Mouse (Mus musculus): ENCODE results near the gene Dnm1. TPM values are rescaled to one million over a fixed set of nuclear protein-coding genes. Genes with fewer than 3 reads are reported as not detected.

Dnm1 gene
- polyA plus RNA-seq, 1 experiment from 2014 or later: 31.9 TPM

DNA sequence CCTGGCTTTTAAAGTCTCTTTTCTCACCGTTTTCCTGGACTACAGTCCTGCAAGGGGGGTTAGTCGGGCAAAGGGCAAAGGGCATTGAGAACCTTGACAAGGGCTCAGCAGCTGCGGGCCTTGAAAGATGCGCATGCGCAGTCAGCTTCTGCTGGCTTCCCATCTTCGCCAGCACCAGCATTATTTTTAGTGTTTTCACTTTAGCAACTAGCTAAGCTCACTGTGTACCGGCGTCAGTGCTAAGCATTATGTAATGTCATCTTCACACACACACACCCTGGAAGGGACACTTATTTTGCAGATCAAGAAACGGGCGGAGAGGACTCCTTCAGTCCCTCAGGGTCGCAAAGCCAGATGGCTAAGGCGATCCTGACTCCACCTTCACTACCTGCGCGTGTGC is 7.6 kb upstream of the Dnm1 start:
- Histone ChIP-seq H3K9ac (peak overlapping the region; percentile 66; the same call in 1 of the 2 replicates), H3K4me3 (peak overlapping the region; percentile 38), H3K27ac (no peak overlapping the region), H3K9me3 (no peaks in the 10 kb centered on the region), H3K36me3 (peaks cover 16% of the 10 kb centered on the region), H3K27me3 (peaks cover 9% of the 10 kb centered on the region), H3K4me2 (peak overlapping the region; percentile 73), H3K4me1 (peaks cover 26% of the 10 kb centered on the region)
- ATAC-seq (ENCODE audit: insufficient number of reproducible peaks, insufficient read depth, low FRiP score, low TSS enrichment, low read depth): no peak
- WGBS: 4% methylated on average over 14 of the region's 14 CpGs

DNA sequence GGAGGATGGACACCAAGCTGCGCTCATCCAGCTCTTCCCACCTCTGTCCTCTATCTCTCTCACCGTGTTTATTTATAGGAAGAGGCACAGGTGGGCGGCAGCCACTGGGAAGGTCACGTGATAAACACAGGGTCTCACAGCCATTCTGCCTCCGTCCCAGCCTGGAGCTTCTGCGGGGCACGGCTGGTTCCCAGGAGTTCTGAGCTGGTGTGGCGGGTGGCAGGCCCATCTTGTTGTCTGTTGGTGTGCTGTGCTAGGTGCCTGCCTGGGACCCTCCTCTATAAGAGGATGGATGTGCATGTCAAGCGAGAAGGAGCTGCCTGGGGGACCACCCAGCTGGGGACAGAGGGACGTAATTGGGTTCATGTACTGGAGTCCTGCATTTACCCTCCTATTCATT is 5.2 kb upstream of the Dnm1 start:
- ATAC-seq (ENCODE audit: insufficient number of reproducible peaks, insufficient read depth, low FRiP score, low TSS enrichment, low read depth): no peak
- peaks cover 9% of the 10 kb centered on the region for H3K27me3 ChIP-seq
- no peak overlapping the region for H3K4me3 ChIP-seq
- WGBS: 72% methylated on average over 10 of the region's 10 CpGs
- peaks cover 21% of the 10 kb centered on the region for H3K4me1 ChIP-seq
- peak overlapping the region; percentile 44; the same call in 1 of the 2 replicates for H3K9ac ChIP-seq
- H3K4me2 ChIP-seq: no peak overlapping the region
- no peak overlapping the region for H3K27ac ChIP-seq
- H3K36me3 ChIP-seq: no peaks in the 10 kb centered on the region
- H3K9me3 ChIP-seq: no peaks in the 10 kb centered on the region

DNA sequence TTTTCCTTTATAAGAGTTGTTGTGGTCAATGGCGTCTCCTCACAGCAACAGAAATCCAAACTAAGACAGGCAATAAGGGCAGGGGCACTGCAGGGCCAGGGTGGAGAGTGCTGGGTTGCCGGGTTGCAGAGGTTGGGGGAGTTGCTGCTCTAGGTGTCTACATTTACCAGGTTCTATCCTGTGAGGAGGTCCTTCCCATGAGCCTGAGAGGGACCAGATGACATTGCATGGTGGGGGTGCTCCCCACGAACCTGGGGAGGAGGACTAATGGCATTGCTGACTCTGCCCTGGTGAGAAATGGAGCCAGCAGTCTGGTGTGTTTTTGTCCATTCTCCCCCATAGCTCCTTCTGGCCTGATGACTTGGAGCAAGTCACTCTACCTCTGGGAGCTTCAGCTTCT is 4.6 kb upstream of the Dnm1 start:
- H3K9ac ChIP-seq: 0 out of 2 replicates have a peak overlapping the region, but pooled peaks have one; percentile 21
- peaks cover 9% of the 10 kb centered on the region for H3K27me3 ChIP-seq
- WGBS: 85% methylated on average over 3 of the region's 3 CpGs
- H3K4me3 ChIP-seq: no peak overlapping the region
- peaks cover 22% of the 10 kb centered on the region for H3K4me1 ChIP-seq
- no peaks in the 10 kb centered on the region for H3K9me3 ChIP-seq
- H3K36me3 ChIP-seq: no peaks in the 10 kb centered on the region
- ATAC-seq (ENCODE audit: insufficient number of reproducible peaks, insufficient read depth, low FRiP score, low TSS enrichment, low read depth): no peak
- no peak overlapping the region for H3K4me2 ChIP-seq
- no peak overlapping the region for H3K27ac ChIP-seq

DNA sequence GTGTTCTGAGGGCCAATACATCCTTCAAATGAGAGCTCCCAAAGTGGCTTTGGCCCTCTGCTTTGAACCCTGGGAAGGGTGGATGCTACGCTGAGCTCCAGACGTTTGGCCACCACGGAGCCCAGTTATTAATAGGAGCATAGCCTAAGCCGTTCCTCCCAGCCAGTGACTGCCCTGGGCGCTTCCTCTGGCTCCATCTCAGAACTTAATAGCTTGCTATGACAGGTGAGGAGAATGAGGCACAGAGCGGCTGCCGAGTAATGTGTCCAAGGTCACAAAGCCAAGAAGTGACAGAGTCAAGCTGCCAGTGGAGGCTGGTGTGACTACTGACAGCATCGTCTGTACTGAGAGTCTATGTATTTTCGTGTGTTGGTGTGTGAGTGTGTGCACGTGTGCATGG is 3.1 kb upstream of the Dnm1 start:
- Histone ChIP-seq H3K4me3 (no peak overlapping the region), H3K4me2 (no peak overlapping the region), H3K36me3 (no peaks in the 10 kb centered on the region), H3K9me3 (no peaks in the 10 kb centered on the region), H3K4me1 (peaks cover 23% of the 10 kb centered on the region), H3K27ac (no peak overlapping the region), H3K27me3 (peaks cover under 1% of the 10 kb centered on the region), H3K9ac (no peak overlapping the region)
- WGBS: 71% methylated on average over 10 of the region's 10 CpGs
- ATAC-seq (ENCODE audit: insufficient number of reproducible peaks, insufficient read depth, low FRiP score, low TSS enrichment, low read depth): no peak

- Histone ChIP-seq H3K27me3 (no peaks in the 10 kb centered on the region), H3K4me1 (peaks cover 34% of the 10 kb centered on the region), H3K9ac (no peak overlapping the region), H3K9me3 (no peaks in the 10 kb centered on the region), H3K4me3 (no peak overlapping the region), H3K4me2 (no peak overlapping the region), H3K36me3 (peaks cover 6% of the 10 kb centered on the region), H3K27ac (no peak overlapping the region)
- WGBS: 87% methylated on average over 3 of the region's 3 CpGs
- no peak for ATAC-seq (ENCODE audit: insufficient number of reproducible peaks, insufficient read depth, low FRiP score, low TSS enrichment, low read depth)
Observed at GRCm38 (mm10) chr2:32354336-32354895, 1.3 kb upstream of the Dnm1 start.

GRCm38 (mm10) chr2:32353836-32354235 is 698 bp upstream of the Dnm1 start:
- WGBS: 64% methylated on average over 6 of the region's 6 CpGs
- H3K36me3 ChIP-seq: peaks cover 10% of the 10 kb centered on the region
- no peak for ATAC-seq (ENCODE audit: insufficient number of reproducible peaks, insufficient read depth, low FRiP score, low TSS enrichment, low read depth)
- no peak overlapping the region for H3K27ac ChIP-seq
- H3K9ac ChIP-seq: no peak overlapping the region
- H3K4me1 ChIP-seq: peaks cover 38% of the 10 kb centered on the region
- H3K4me3 ChIP-seq: peak overlapping the region; percentile 78
- H3K27me3 ChIP-seq: no peaks in the 10 kb centered on the region
- peak overlapping the region; percentile 78; the same call in 1 of the 2 replicates for H3K4me2 ChIP-seq
- no peaks in the 10 kb centered on the region for H3K9me3 ChIP-seq

- Histone ChIP-seq H3K4me1 (peaks cover 42% of the 10 kb centered on the region), H3K9me3 (no peaks in the 10 kb centered on the region), H3K27me3 (no peaks in the 10 kb centered on the region), H3K27ac (peak within 1 kb of the TSS; percentile 89), H3K36me3 (peaks cover 18% of the 10 kb centered on the region), H3K4me3 (peak within 1 kb of the TSS; percentile 78), H3K9ac (peak within 1 kb of the TSS; percentile 91), H3K4me2 (peak within 1 kb of the TSS; percentile 78)
- no peak for ATAC-seq (ENCODE audit: insufficient number of reproducible peaks, insufficient read depth, low FRiP score, low TSS enrichment, low read depth)
- 2% methylated on average over 29 of the region's 52 CpGs for WGBS
Observed at GRCm38 (mm10) chr2:32352151-32353006, 759 bp downstream of the Dnm1 start, which contains the start of gene Ciz1. Gene Ciz1, plus strand, starts transcription at chr2:32352327.

DNA sequence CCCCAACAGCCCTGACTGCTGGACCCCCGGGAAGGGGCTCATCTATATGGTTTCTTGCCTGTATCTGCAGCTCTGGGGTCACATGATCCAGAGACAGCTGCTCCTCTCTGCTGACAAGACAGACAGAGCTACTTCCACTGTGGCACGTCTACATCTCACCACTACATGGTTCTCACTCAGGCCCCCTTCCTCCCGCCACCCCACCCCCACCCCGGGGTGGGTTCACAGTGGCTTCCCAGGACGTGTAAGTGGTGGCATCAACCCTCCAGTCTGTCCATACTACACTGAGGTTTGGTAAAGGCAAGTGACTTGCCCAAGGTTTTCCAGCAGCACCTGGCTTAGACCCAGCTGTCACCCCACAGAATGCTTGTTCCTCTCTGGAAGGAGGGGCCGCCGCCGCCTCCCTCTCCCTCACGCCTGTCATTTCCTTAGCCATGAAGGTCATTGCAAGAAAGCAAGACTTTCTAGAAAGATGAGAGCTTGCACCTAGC is 1.6 kb downstream of the Dnm1 start:
- Histone ChIP-seq H3K4me2 (peak overlapping the region; percentile 78), H3K27me3 (no peaks in the 10 kb centered on the region), H3K9me3 (no peaks in the 10 kb centered on the region), H3K27ac (peak overlapping the region; percentile 89; the same call in 1 of the 2 replicates), H3K36me3 (peaks cover 26% of the 10 kb centered on the region), H3K9ac (peak overlapping the region; percentile 91), H3K4me1 (peaks cover 42% of the 10 kb centered on the region), H3K4me3 (peak overlapping the region; percentile 78)
- 43% methylated on average over 9 of the region's 9 CpGs for WGBS
- no peak for ATAC-seq (ENCODE audit: insufficient number of reproducible peaks, insufficient read depth, low FRiP score, low TSS enrichment, low read depth)

GRCm38 (mm10) chr2:32350471-32351051 is 2.6 kb downstream of the Dnm1 start:
- H3K27me3 ChIP-seq: no peaks in the 10 kb centered on the region
- H3K27ac ChIP-seq: no peak overlapping the region; the same call in 1 of the 2 replicates
- H3K9ac ChIP-seq: peak overlapping the region; percentile 91
- ATAC-seq (ENCODE audit: insufficient number of reproducible peaks, insufficient read depth, low FRiP score, low TSS enrichment, low read depth): no peak
- H3K4me2 ChIP-seq: peak overlapping the region; percentile 78
- no peaks in the 10 kb centered on the region for H3K9me3 ChIP-seq
- 47% methylated on average over 13 of the region's 13 CpGs for WGBS
- peaks cover 27% of the 10 kb centered on the region for H3K36me3 ChIP-seq
- H3K4me3 ChIP-seq: no peak overlapping the region
- peaks cover 42% of the 10 kb centered on the region for H3K4me1 ChIP-seq

DNA sequence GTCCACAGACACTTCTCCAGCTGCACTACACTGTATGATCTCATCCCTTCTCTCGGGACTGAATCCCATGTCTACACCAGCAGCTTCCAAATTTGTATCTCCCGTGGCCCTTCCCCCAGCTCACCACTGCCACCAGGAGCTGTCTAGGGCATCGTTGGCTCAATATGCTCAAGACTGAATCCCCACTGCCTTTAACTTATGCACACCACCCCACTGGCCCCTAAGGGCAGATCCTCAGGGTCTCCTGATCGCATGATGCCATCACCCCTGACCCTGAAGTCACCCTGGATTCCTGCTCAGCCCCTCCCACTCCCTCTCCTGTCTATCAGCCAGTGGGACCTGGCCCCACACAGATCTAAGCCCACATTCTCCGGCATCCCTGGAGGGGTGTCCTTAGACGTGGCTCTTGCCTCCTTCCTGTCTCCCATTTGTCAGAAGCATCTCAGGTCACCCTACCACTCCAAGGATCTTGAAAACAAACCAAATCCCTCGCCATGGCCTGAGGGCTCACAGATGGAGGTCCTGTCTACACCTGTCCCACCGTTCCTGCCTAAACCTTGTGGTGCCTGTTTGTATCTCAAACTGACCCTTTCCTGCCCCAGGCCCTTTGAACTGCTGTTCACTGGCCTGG is 3.4 kb downstream of the Dnm1 start:
- H3K4me2 ChIP-seq: peak overlapping the region; percentile 78
- no peaks in the 10 kb centered on the region for H3K27me3 ChIP-seq
- H3K9ac ChIP-seq: peak overlapping the region; percentile 91; the same call in 1 of the 2 replicates
- H3K4me1 ChIP-seq: peaks cover 44% of the 10 kb centered on the region
- no peak for ATAC-seq (ENCODE audit: insufficient number of reproducible peaks, insufficient read depth, low FRiP score, low TSS enrichment, low read depth)
- no peak overlapping the region for H3K27ac ChIP-seq
- H3K36me3 ChIP-seq: peaks cover 30% of the 10 kb centered on the region
- WGBS: 48% methylated on average over 8 of the region's 8 CpGs
- no peaks in the 10 kb centered on the region for H3K9me3 ChIP-seq
- H3K4me3 ChIP-seq: no peak overlapping the region

- Histone ChIP-seq H3K27me3 (no peaks in the 10 kb centered on the region), H3K36me3 (peaks cover 42% of the 10 kb centered on the region), H3K9me3 (no peaks in the 10 kb centered on the region), H3K9ac (0 out of 2 replicates have a peak overlapping the region, but pooled peaks have one; percentile 6), H3K4me1 (peaks cover 47% of the 10 kb centered on the region), H3K4me3 (no peak overlapping the region), H3K4me2 (no peak overlapping the region), H3K27ac (no peak overlapping the region)
- ATAC-seq (ENCODE audit: insufficient number of reproducible peaks, insufficient read depth, low FRiP score, low TSS enrichment, low read depth): no peak
- WGBS: 77% methylated on average over 11 of the region's 11 CpGs
Observed at GRCm38 (mm10) chr2:32348311-32348710, 4.8 kb downstream of the Dnm1 start.

Data from embryonic facial prominence, embryonic 13.5 days (tissue).